Mouse (Mus musculus) stomach, embryonic 16.5 days (tissue): Measurements from ENCODE around the gene Crlf2. TPM values are rescaled to one million over a fixed set of nuclear protein-coding genes. Genes with fewer than 3 reads are reported as not detected.

Source experiments
- ATAC-seq: fragments of 200-750 bp; cut with Nextera tagmentation; 2 replicates; pipeline ENCODE4 v1.8.0; 2017; ENCODE audit warnings: moderate number of reproducible peaks, moderate TSS enrichment; ENCODE audit not compliant: insufficient read depth, low FRiP score
- H3K27ac ChIP-seq: fragments of 300-500 bp; sonication (generic); 2 replicates; pipeline ENCODE4 v1.5.1; 2014; ENCODE audit warnings: low read length
- H3K27me3 ChIP-seq: fragments of 300-500 bp; sonication (generic); 2 replicates; pipeline ENCODE4 v1.6.1; 2014; ENCODE audit warnings: low read length, control low read depth, mixed read lengths; ENCODE audit not compliant: control insufficient read depth, insufficient read depth
- H3K36me3 ChIP-seq: fragments of 300-500 bp; sonication (generic); 2 replicates; pipeline ENCODE4 v1.6.1; 2014; ENCODE audit warnings: low read length; ENCODE audit not compliant: control insufficient read depth, insufficient read depth
- H3K4me1 ChIP-seq: fragments of 300-500 bp; sonication (generic); 2 replicates; pipeline ENCODE4 v1.6.1; 2014; ENCODE audit warnings: low read length, control low read depth, mixed read lengths; ENCODE audit not compliant: control insufficient read depth, insufficient read depth
- H3K4me2 ChIP-seq: fragments of 300-500 bp; sonication (generic); 2 replicates; pipeline ENCODE4 v1.6.1; 2014; ENCODE audit warnings: low read depth, low read length, mixed read lengths
- H3K4me3 ChIP-seq: fragments of 300-500 bp; sonication (generic); replicated peaks from 2 replicates; pipeline ENCODE4 v1.5.1; 2014; ENCODE audit warnings: mild to moderate bottlenecking, low read length
- H3K9ac ChIP-seq: fragments of 300-500 bp; sonication (generic); 2 replicates; pipeline ENCODE4 v1.6.1; 2014; ENCODE audit warnings: low read length
- H3K9me3 ChIP-seq: fragments of 300-500 bp; sonication (generic); replicated peaks from 2 replicates; pipeline ENCODE4 v1.6.1; 2016; ENCODE audit warnings: low read length, control low read depth; ENCODE audit not compliant: control insufficient read depth
- WGBS: fragments of 180-500 bp; shearing (Covaris S2); extraction: QIAGEN DNeasy Blood & Tissue Kit; methylation state at CpG from one replicate; pipeline ENCODE4 v1.1.7; 2014; 5-methylcytosine and 5-hydroxymethylcytosine counted together
- polyA plus RNA-seq: library from polyadenylated mRNA; unstranded; fragments of >200 nt; fragmentation: Nextera tagmentation; extraction: Ambion mirVana; gene quantifications from 2 replicates; pipeline ENCODE4 v1.2.1, GENCODE M21; 2015

The Crlf2 gene
- polyA plus RNA-seq: 5.7 and 7.4 TPM in 2 replicates

GRCm38 (mm10) chr5:109558404-109559160 lies at the start of gene Crlf2:
Crlf2 (minus strand) TSS chr5:109558993.
- peak within 1 kb of the TSS; percentile 83 for H3K9ac ChIP-seq
- H3K9me3 ChIP-seq: peaks cover 26% of the 10 kb centered on the region
- H3K4me2 ChIP-seq: peak within 1 kb of the TSS; percentile 69
- peak within 1 kb of the TSS; percentile 80 for H3K4me3 ChIP-seq
- H3K36me3 ChIP-seq: peaks cover 17% of the 10 kb centered on the region
- H3K27ac ChIP-seq: peak within 1 kb of the TSS; percentile 98
- no peaks in the 10 kb centered on the region for H3K4me1 ChIP-seq
- WGBS: under 1% methylated on average over 55 of the region's 73 CpGs
- H3K27me3 ChIP-seq: no peaks in the 10 kb centered on the region
- ATAC-seq: peak; percentile 52

- 42% methylated on average over 1 of the region's 1 CpGs for WGBS
- no peak for ATAC-seq
These were observed 43.8 kb upstream of the Crlf2 start for GRCm38 (mm10) chr5:109602585-109602984.

GRCm38 (mm10) chr5:109601080-109601479 lies 42.3 kb upstream of the Crlf2 start:
- Histone ChIP-seq H3K27me3 (no peaks in the 10 kb centered on the region), H3K4me1 (no peaks in the 10 kb centered on the region), H3K36me3 (no peaks in the 10 kb centered on the region), H3K9me3 (no peaks in the 10 kb centered on the region; the same call in 1 of the 2 replicates), H3K9ac (no peak overlapping the region), H3K27ac (no peak overlapping the region), H3K4me3 (no peak overlapping the region), H3K4me2 (no peak overlapping the region)
- WGBS: 11% methylated on average over 3 of the region's 3 CpGs
- ATAC-seq: peak; percentile 21; the same call in 1 of the 2 replicates

More at GRCm38 (mm10) chr5:109602585-109602984, 43.8 kb upstream of the Crlf2 start:
- Histone ChIP-seq H3K9me3 (no peaks in the 10 kb centered on the region; the same call in 1 of the 2 replicates), H3K27ac (no peak overlapping the region), H3K4me2 (no peak overlapping the region), H3K27me3 (no peaks in the 10 kb centered on the region), H3K4me1 (no peaks in the 10 kb centered on the region), H3K4me3 (no peak overlapping the region), H3K9ac (no peak overlapping the region), H3K36me3 (no peaks in the 10 kb centered on the region)

GRCm38 (mm10) chr5:109598876-109599275 lies 40.1 kb upstream of the Crlf2 start:
- Histone ChIP-seq H3K27me3 (no peaks in the 10 kb centered on the region), H3K36me3 (no peaks in the 10 kb centered on the region), H3K4me1 (no peaks in the 10 kb centered on the region), H3K9ac (no peak overlapping the region), H3K27ac (no peak overlapping the region), H3K4me2 (no peak overlapping the region), H3K9me3 (no peaks in the 10 kb centered on the region; the same call in 1 of the 2 replicates), H3K4me3 (no peak overlapping the region)
- no peak for ATAC-seq

- no peak for ATAC-seq
- Histone ChIP-seq H3K9ac (no peak overlapping the region), H3K4me1 (no peaks in the 10 kb centered on the region), H3K9me3 (no peaks in the 10 kb centered on the region; the same call in 1 of the 2 replicates), H3K27ac (no peak overlapping the region), H3K4me3 (no peak overlapping the region), H3K36me3 (no peaks in the 10 kb centered on the region), H3K27me3 (no peaks in the 10 kb centered on the region), H3K4me2 (no peak overlapping the region)
- WGBS: 35% methylated on average over 5 of the region's 5 CpGs
These were observed 37.9 kb upstream of the Crlf2 start for GRCm38 (mm10) chr5:109596647-109597046.

- no peaks in the 10 kb centered on the region for H3K4me1 ChIP-seq
- H3K27me3 ChIP-seq: no peaks in the 10 kb centered on the region
- H3K36me3 ChIP-seq: no peaks in the 10 kb centered on the region
- H3K9ac ChIP-seq: no peak overlapping the region
- no peak for ATAC-seq
- H3K4me3 ChIP-seq: no peak overlapping the region
- WGBS: 60% methylated on average over 2 of the region's 2 CpGs
- H3K4me2 ChIP-seq: no peak overlapping the region
- no peak overlapping the region for H3K27ac ChIP-seq
- no peaks in the 10 kb centered on the region for H3K9me3 ChIP-seq
These were observed 4.0 kb upstream of the Crlf2 start for GRCm38 (mm10) chr5:109562829-109563228.

- Histone ChIP-seq H3K9me3 (peaks cover 22% of the 10 kb centered on the region), H3K4me3 (peak overlapping the region; percentile 80), H3K36me3 (peaks cover 17% of the 10 kb centered on the region), H3K9ac (peak overlapping the region; percentile 83), H3K4me2 (peak overlapping the region; percentile 69), H3K4me1 (no peaks in the 10 kb centered on the region), H3K27ac (no peak overlapping the region), H3K27me3 (no peaks in the 10 kb centered on the region)
- ATAC-seq: no peak
- WGBS: 21% methylated on average over 6 of the region's 6 CpGs
These were observed 398 bp upstream of the Crlf2 start for GRCm38 (mm10) chr5:109559191-109559590.

- 0% methylated on average over 9 of the region's 9 CpGs for WGBS
- ATAC-seq: no peak
These were observed 730 bp downstream of the Crlf2 start for GRCm38 (mm10) chr5:109558123-109558403.

GRCm38 (mm10) chr5:109557321-109558122 lies 1.3 kb downstream of the Crlf2 start:
- Histone ChIP-seq H3K27ac (peak overlapping the region; percentile 98), H3K36me3 (peaks cover 17% of the 10 kb centered on the region), H3K4me1 (no peaks in the 10 kb centered on the region), H3K9me3 (peaks cover 36% of the 10 kb centered on the region), H3K9ac (peak overlapping the region; percentile 83), H3K4me3 (peak overlapping the region; percentile 80), H3K4me2 (peak overlapping the region; percentile 69), H3K27me3 (no peaks in the 10 kb centered on the region)
- under 1% methylated on average over 35 of the region's 35 CpGs for WGBS
- ATAC-seq: peak; percentile 83

More at GRCm38 (mm10) chr5:109558123-109558403, 730 bp downstream of the Crlf2 start:
- Histone ChIP-seq H3K36me3 (peaks cover 17% of the 10 kb centered on the region), H3K27ac (peak overlapping the region; percentile 98), H3K4me1 (no peaks in the 10 kb centered on the region), H3K4me3 (peak overlapping the region; percentile 80), H3K9me3 (peaks cover 31% of the 10 kb centered on the region), H3K27me3 (no peaks in the 10 kb centered on the region), H3K4me2 (peak overlapping the region; percentile 69), H3K9ac (peak overlapping the region; percentile 83)
